Mouse (Mus musculus) embryo, embryonic 11 days (tissue): ENCODE data around the gene Ppp1r15a.
A peak's percentile ranks its signal among the peaks of the same experiment; 100 is the strongest.

Experiments used
- DNase-seq: peaks from one replicate; pipeline ENCODE4 v3.0.0-alpha.2; 2015

Gene Ppp1r15a

GRCm38 (mm10) chr7:45525809-45526473 lies at the start of gene Ppp1r15a, which contains the start of gene Plekha4:
Gene Ppp1r15a, minus strand, starts transcription at chr7:45526268.
Gene Plekha4, plus strand, starts transcription at chr7:45526330.
- DNase-seq: peak; percentile 94

- no peak for DNase-seq
These were observed 48.7 kb upstream of the Ppp1r15a start for GRCm38 (mm10) chr7:45574472-45575379.

- DNase-seq: no peak
These were observed 47.9 kb upstream of the Ppp1r15a start for GRCm38 (mm10) chr7:45573954-45574353.

GRCm38 (mm10) chr7:45571966-45572365 lies 45.9 kb upstream of the Ppp1r15a start:
- DNase-seq: no peak

GRCm38 (mm10) chr7:45570103-45570741 lies 44.2 kb upstream of the Ppp1r15a start, which contains the start of gene Bcat2:
Gene Bcat2, plus strand, starts transcription at chr7:45570153.
- DNase-seq: peak; percentile 88

GRCm38 (mm10) chr7:45568601-45569473 lies 42.8 kb upstream of the Ppp1r15a start:
- DNase-seq: no peak

GRCm38 (mm10) chr7:45567780-45568516 lies 41.9 kb upstream of the Ppp1r15a start:
- peak; percentile 96 for DNase-seq

GRCm38 (mm10) chr7:45567112-45567779 lies 41.2 kb upstream of the Ppp1r15a start:
- DNase-seq: no peak

GRCm38 (mm10) chr7:45565446-45565845 lies 39.4 kb upstream of the Ppp1r15a start:
- no peak for DNase-seq

GRCm38 (mm10) chr7:45564811-45565210 lies 38.7 kb upstream of the Ppp1r15a start:
- no peak for DNase-seq

GRCm38 (mm10) chr7:45561624-45562520 lies 35.8 kb upstream of the Ppp1r15a start:
- peak; percentile 19 for DNase-seq

- peak; percentile 77 for DNase-seq
These were observed 35.0 kb upstream of the Ppp1r15a start for GRCm38 (mm10) chr7:45560843-45561623.

GRCm38 (mm10) chr7:45560241-45560640 lies 34.2 kb upstream of the Ppp1r15a start:
- no peak for DNase-seq

- no peak for DNase-seq
These were observed 32.8 kb upstream of the Ppp1r15a start for GRCm38 (mm10) chr7:45558907-45559306.

- DNase-seq: peak; percentile 81
These were observed 29.7 kb upstream of the Ppp1r15a start for GRCm38 (mm10) chr7:45555787-45556186.

GRCm38 (mm10) chr7:45554744-45555143 lies 28.7 kb upstream of the Ppp1r15a start, which contains the start of gene Hsd17b14:
Gene Hsd17b14, plus strand, starts transcription at chr7:45554893.
- DNase-seq: no peak

GRCm38 (mm10) chr7:45553990-45554389 lies 27.9 kb upstream of the Ppp1r15a start:
- no peak for DNase-seq

GRCm38 (mm10) chr7:45553519-45553918 lies 27.5 kb upstream of the Ppp1r15a start:
- DNase-seq: no peak

GRCm38 (mm10) chr7:45551512-45551883 lies 25.4 kb upstream of the Ppp1r15a start:
- no peak for DNase-seq
